Mouse (Mus musculus): Measurements from ENCODE around the gene Lzts2. TPM values are rescaled to one million over a fixed set of nuclear protein-coding genes. Genes with fewer than 3 reads are reported as not detected.

Lzts2 gene
- polyA plus RNA-seq (2014; fragmentation: Nextera tagmentation; extraction: Ambion mirVana), result 15.3 and 17.2 TPM in 2 replicates

- H3K36me3 ChIP-seq (ENCODE audit: control insufficient read depth, insufficient read depth, low read length), result peaks cover 26% of the 10 kb centered on the region
- ATAC-seq (no peak), DNase-seq (ENCODE audit: low spot score) (no peak)
- peak within 1 kb of the TSS; percentile 87 for H3K9ac ChIP-seq (ENCODE audit: low read length)
- peak within 1 kb of the TSS; percentile 97; the same call in 1 of the 2 replicates for H3K27ac ChIP-seq (ENCODE audit: low read depth, low read length)
- H3K4me2 ChIP-seq (ENCODE audit: low read length), result peak within 1 kb of the TSS; percentile 89
- peak within 1 kb of the TSS; percentile 63 for H3K4me3 ChIP-seq (ENCODE audit: low read depth, low read length)
- 9% methylated on average over 10 of the region's 10 CpGs for WGBS
- H3K9me3 ChIP-seq (replicated peaks; ENCODE audit: control insufficient read depth, low read length), result no peaks in the 10 kb centered on the region
- H3K4me1 ChIP-seq (ENCODE audit: control insufficient read depth, insufficient read depth, low read length), result peaks cover 27% of the 10 kb centered on the region
- no peaks in the 10 kb centered on the region for H3K27me3 ChIP-seq (replicated peaks; ENCODE audit: control insufficient read depth, insufficient read depth, low read length)
Measured at GRCm38 (mm10) chr19:45014335-45014971, at the start of gene Lzts2. Lzts2 (plus strand) TSS chr19:45014414.

- DNase-seq (ENCODE audit: low spot score) (no peak), ATAC-seq (no peak)
- H3K4me1 ChIP-seq (ENCODE audit: control insufficient read depth, insufficient read depth, low read length), result no peaks in the 10 kb centered on the region
- H3K4me2 ChIP-seq (ENCODE audit: low read length), result no peak overlapping the region
- H3K36me3 ChIP-seq (ENCODE audit: control insufficient read depth, insufficient read depth, low read length), result peaks cover 83% of the 10 kb centered on the region
- H3K27me3 ChIP-seq (replicated peaks; ENCODE audit: control insufficient read depth, insufficient read depth, low read length), result no peaks in the 10 kb centered on the region
- H3K4me3 ChIP-seq (ENCODE audit: low read depth, low read length), result no peak overlapping the region
- no peak overlapping the region for H3K9ac ChIP-seq (ENCODE audit: low read length)
- H3K27ac ChIP-seq (ENCODE audit: low read depth, low read length), result no peak overlapping the region
- 97% methylated on average over 1 of the region's 1 CpGs for WGBS
- no peaks in the 10 kb centered on the region for H3K9me3 ChIP-seq (replicated peaks; ENCODE audit: control insufficient read depth, low read length)
Measured at GRCm38 (mm10) chr19:44965978-44966377, 48.2 kb upstream of the Lzts2 start.

- WGBS, result 92% methylated on average over 3 of the region's 3 CpGs
- ATAC-seq, result no peak
- Histone ChIP-seq H3K9ac (ENCODE audit: low read length) (no peak overlapping the region), H3K4me2 (ENCODE audit: low read length) (no peak overlapping the region), H3K9me3 (replicated peaks; ENCODE audit: control insufficient read depth, low read length) (no peaks in the 10 kb centered on the region), H3K4me3 (ENCODE audit: low read depth, low read length) (no peak overlapping the region), H3K36me3 (ENCODE audit: control insufficient read depth, insufficient read depth, low read length) (peaks cover 88% of the 10 kb centered on the region), H3K27me3 (replicated peaks; ENCODE audit: control insufficient read depth, insufficient read depth, low read length) (no peaks in the 10 kb centered on the region), H3K27ac (ENCODE audit: low read depth, low read length) (no peak overlapping the region), H3K4me1 (ENCODE audit: control insufficient read depth, insufficient read depth, low read length) (no peaks in the 10 kb centered on the region)
- DNase-seq (ENCODE audit: low spot score), result no peak
Measured at GRCm38 (mm10) chr19:44968329-44968728, 45.9 kb upstream of the Lzts2 start.

GRCm38 (mm10) chr19:44976636-44977035 is 37.6 kb upstream of the Lzts2 start:
- no peaks in the 10 kb centered on the region for H3K4me1 ChIP-seq (ENCODE audit: control insufficient read depth, insufficient read depth, low read length)
- no peak for ATAC-seq
- H3K27me3 ChIP-seq (replicated peaks; ENCODE audit: control insufficient read depth, insufficient read depth, low read length), result no peaks in the 10 kb centered on the region
- no peak overlapping the region for H3K9ac ChIP-seq (ENCODE audit: low read length)
- H3K36me3 ChIP-seq (ENCODE audit: control insufficient read depth, insufficient read depth, low read length), result peaks cover 94% of the 10 kb centered on the region
- no peak overlapping the region for H3K4me2 ChIP-seq (ENCODE audit: low read length)
- WGBS, result 85% methylated on average over 6 of the region's 6 CpGs
- no peak overlapping the region for H3K27ac ChIP-seq (ENCODE audit: low read depth, low read length)
- no peak for DNase-seq (ENCODE audit: low spot score)
- H3K9me3 ChIP-seq (replicated peaks; ENCODE audit: control insufficient read depth, low read length), result no peaks in the 10 kb centered on the region
- H3K4me3 ChIP-seq (ENCODE audit: low read depth, low read length), result no peak overlapping the region

GRCm38 (mm10) chr19:44977148-44977547 is 37.1 kb upstream of the Lzts2 start:
- DNase-seq (ENCODE audit: low spot score), result no peak
- Histone ChIP-seq H3K27me3 (replicated peaks; ENCODE audit: control insufficient read depth, insufficient read depth, low read length) (no peaks in the 10 kb centered on the region), H3K36me3 (ENCODE audit: control insufficient read depth, insufficient read depth, low read length) (peaks cover 94% of the 10 kb centered on the region), H3K9ac (ENCODE audit: low read length) (no peak overlapping the region), H3K4me2 (ENCODE audit: low read length) (no peak overlapping the region), H3K4me1 (ENCODE audit: control insufficient read depth, insufficient read depth, low read length) (no peaks in the 10 kb centered on the region), H3K27ac (ENCODE audit: low read depth, low read length) (no peak overlapping the region), H3K4me3 (ENCODE audit: low read depth, low read length) (no peak overlapping the region), H3K9me3 (replicated peaks; ENCODE audit: control insufficient read depth, low read length) (no peaks in the 10 kb centered on the region)
- ATAC-seq, result no peak
- WGBS, result 91% methylated on average over 6 of the region's 6 CpGs

GRCm38 (mm10) chr19:44980787-44981186 is 33.4 kb upstream of the Lzts2 start:
- WGBS, result 83% methylated on average over 2 of the region's 2 CpGs
- Histone ChIP-seq H3K27me3 (replicated peaks; ENCODE audit: control insufficient read depth, insufficient read depth, low read length) (no peaks in the 10 kb centered on the region), H3K9me3 (replicated peaks; ENCODE audit: control insufficient read depth, low read length) (no peaks in the 10 kb centered on the region), H3K4me1 (ENCODE audit: control insufficient read depth, insufficient read depth, low read length) (no peaks in the 10 kb centered on the region), H3K9ac (ENCODE audit: low read length) (no peak overlapping the region), H3K27ac (ENCODE audit: low read depth, low read length) (no peak overlapping the region), H3K36me3 (ENCODE audit: control insufficient read depth, insufficient read depth, low read length) (peaks cover 68% of the 10 kb centered on the region), H3K4me3 (ENCODE audit: low read depth, low read length) (no peak overlapping the region), H3K4me2 (ENCODE audit: low read length) (no peak overlapping the region)
- DNase-seq (ENCODE audit: low spot score) (no peak), ATAC-seq (no peak)

GRCm38 (mm10) chr19:44982477-44983115 is 31.6 kb upstream of the Lzts2 start:
- no peaks in the 10 kb centered on the region for H3K9me3 ChIP-seq (replicated peaks; ENCODE audit: control insufficient read depth, low read length)
- H3K27me3 ChIP-seq (replicated peaks; ENCODE audit: control insufficient read depth, insufficient read depth, low read length), result no peaks in the 10 kb centered on the region
- H3K27ac ChIP-seq (ENCODE audit: low read depth, low read length), result no peak overlapping the region
- H3K4me3 ChIP-seq (ENCODE audit: low read depth, low read length), result no peak overlapping the region
- H3K4me1 ChIP-seq (ENCODE audit: control insufficient read depth, insufficient read depth, low read length), result no peaks in the 10 kb centered on the region
- WGBS, result 88% methylated on average over 7 of the region's 7 CpGs
- peaks cover 50% of the 10 kb centered on the region for H3K36me3 ChIP-seq (ENCODE audit: control insufficient read depth, insufficient read depth, low read length)
- DNase-seq (ENCODE audit: low spot score), result no peak
- no peak overlapping the region for H3K9ac ChIP-seq (ENCODE audit: low read length)
- ATAC-seq, result no peak
- H3K4me2 ChIP-seq (ENCODE audit: low read length), result no peak overlapping the region

- H3K9ac ChIP-seq (ENCODE audit: low read length), result no peak overlapping the region
- no peak for ATAC-seq
- no peak overlapping the region for H3K27ac ChIP-seq (ENCODE audit: low read depth, low read length)
- no peaks in the 10 kb centered on the region for H3K4me1 ChIP-seq (ENCODE audit: control insufficient read depth, insufficient read depth, low read length)
- no peak overlapping the region for H3K4me3 ChIP-seq (ENCODE audit: low read depth, low read length)
- H3K36me3 ChIP-seq (ENCODE audit: control insufficient read depth, insufficient read depth, low read length), result peaks cover 42% of the 10 kb centered on the region
- no peak overlapping the region for H3K4me2 ChIP-seq (ENCODE audit: low read length)
- WGBS, result 92% methylated on average over 6 of the region's 6 CpGs
- H3K9me3 ChIP-seq (replicated peaks; ENCODE audit: control insufficient read depth, low read length), result no peaks in the 10 kb centered on the region
- H3K27me3 ChIP-seq (replicated peaks; ENCODE audit: control insufficient read depth, insufficient read depth, low read length), result no peaks in the 10 kb centered on the region
- no peak for DNase-seq (ENCODE audit: low spot score)
Measured at GRCm38 (mm10) chr19:44983366-44983765, 30.8 kb upstream of the Lzts2 start.

- H3K4me3 ChIP-seq (ENCODE audit: low read depth, low read length), result no peak overlapping the region
- no peak overlapping the region for H3K4me2 ChIP-seq (ENCODE audit: low read length)
- no peaks in the 10 kb centered on the region; the same call in 1 of the 2 replicates for H3K4me1 ChIP-seq (ENCODE audit: control insufficient read depth, insufficient read depth, low read length)
- H3K27ac ChIP-seq (ENCODE audit: low read depth, low read length), result no peak overlapping the region
- no peaks in the 10 kb centered on the region for H3K9me3 ChIP-seq (replicated peaks; ENCODE audit: control insufficient read depth, low read length)
- ATAC-seq (no peak), DNase-seq (ENCODE audit: low spot score) (no peak)
- H3K27me3 ChIP-seq (replicated peaks; ENCODE audit: control insufficient read depth, insufficient read depth, low read length), result no peaks in the 10 kb centered on the region
- WGBS, result 95% methylated on average over 4 of the region's 4 CpGs
- H3K9ac ChIP-seq (ENCODE audit: low read length), result no peak overlapping the region
- peaks cover 32% of the 10 kb centered on the region for H3K36me3 ChIP-seq (ENCODE audit: control insufficient read depth, insufficient read depth, low read length)
Measured at GRCm38 (mm10) chr19:44984420-44984819, 29.8 kb upstream of the Lzts2 start.

Data from forebrain, embryonic 14.5 days (tissue).